Mouse (Mus musculus) Patski (cell line): ENCODE measurements around the gene Arhgap6. TPM values are rescaled to one million over a fixed set of nuclear protein-coding genes. Genes with fewer than 3 reads are reported as not detected.

Source experiments
- ATAC-seq: fragments of 100-300 bp; one replicate; pipeline ENCODE4 v1.8.0; 2021
- CTCF ChIA-PET: fragments of 350-600 bp; sonication (Branson Sonifier 250); formaldehyde crosslinking; loops from one replicate; lab custom pipeline; 2022; ENCODE audit warnings: inconsistent platforms; lab: Charles Lee
- POLR2A ChIA-PET: fragments of 350-600 bp; sonication (Branson Sonifier 250); formaldehyde crosslinking; loops from one replicate; lab custom pipeline; 2022; ENCODE audit warnings: antibody characterized with exemption, inconsistent platforms; lab: Charles Lee
- DNase-seq: peaks from one replicate; pipeline ENCODE4 v3.0.0-alpha.2; 2011; ENCODE audit warnings: low read depth, low spot score
- H3K27me3 ChIP-seq: fragments of 371-371 bp; one replicate; pipeline ENCODE4 v1.5.1; 2021
- CTCF ChIP-seq: fragments of 100-300 bp; IDR thresholded peaks from one replicate; pipeline ENCODE4 v1.5.1; 2021
- in situ Hi-C: fragments of 300-500 bp; cut with MboI; formaldehyde crosslinking; loops from 3 replicates; pipeline ENCODE4 v1.11.1; 2018; ENCODE audit warnings: low pct_unique_long_range_greater_than_20kb, mixed read lengths
- polyA plus RNA-seq: library from polyadenylated mRNA; unstranded; gene quantifications from one replicate; pipeline ENCODE4 v1.2.3, GENCODE M21; 2021

Arhgap6 gene
- polyA plus RNA-seq, 1 experiment from 2014 or later: 0.01 TPM

GRCm38 (mm10) chrX:169187100-169187499 is 392.2 kb downstream of the Arhgap6 start, which contains the start of gene Amelx:
Gene Amelx, minus strand, starts transcription at chrX:169187200.
- DNase-seq (no peak), ATAC-seq (no peak)
- in situ Hi-C loops: no loop called here
- TF ChIP-seq CTCF: no peak
- H3K27me3 ChIP-seq: peaks cover 81% of the 10 kb centered on the region
- CTCF ChIA-PET: no interaction called here
- POLR2A ChIA-PET: no interaction called here

- in situ Hi-C loops: no loop called here
- DNase-seq: no peak
- ChIA-PET CTCF (no interaction called here), POLR2A (no interaction called here)
- no peak for TF ChIP-seq CTCF
- H3K27me3 ChIP-seq: peaks cover 79% of the 10 kb centered on the region
- no peak for ATAC-seq
Observed at GRCm38 (mm10) chrX:169210019-169210418, 415.1 kb downstream of the Arhgap6 start.

- no peak for TF ChIP-seq CTCF
- ATAC-seq (no peak), DNase-seq (no peak)
- ChIA-PET POLR2A (no interaction called here), CTCF (no interaction called here)
- in situ Hi-C loops: no loop called here
- H3K27me3 ChIP-seq: peaks cover 86% of the 10 kb centered on the region
Observed at GRCm38 (mm10) chrX:169220064-169220463, 425.2 kb downstream of the Arhgap6 start.

- in situ Hi-C loops: no loop called here
- ChIA-PET CTCF (no interaction called here), POLR2A (no interaction called here)
- no peak for ATAC-seq
- no peak for DNase-seq
- no peak for TF ChIP-seq CTCF
- peaks cover 86% of the 10 kb centered on the region for H3K27me3 ChIP-seq
Observed at GRCm38 (mm10) chrX:169222357-169223062, 427.6 kb downstream of the Arhgap6 start.

- TF ChIP-seq CTCF: no peak
- DNase-seq (no peak), ATAC-seq (no peak)
- CTCF ChIA-PET: no interaction called here
- H3K27me3 ChIP-seq: peaks cover 73% of the 10 kb centered on the region
- POLR2A ChIA-PET: no interaction called here
- in situ Hi-C loops: no loop called here
Observed at GRCm38 (mm10) chrX:169255915-169256314, 461.0 kb downstream of the Arhgap6 start.

GRCm38 (mm10) chrX:169256741-169257140 is 461.8 kb downstream of the Arhgap6 start:
- ChIA-PET CTCF (no interaction called here), POLR2A (no interaction called here)
- no peak for DNase-seq
- TF ChIP-seq CTCF: no peak
- H3K27me3 ChIP-seq: peaks cover 76% of the 10 kb centered on the region
- ATAC-seq: no peak
- in situ Hi-C loops: no loop called here

- H3K27me3 ChIP-seq: peaks cover 74% of the 10 kb centered on the region
- no peak for ATAC-seq
- POLR2A ChIA-PET: no interaction called here
- in situ Hi-C loops: no loop called here
- DNase-seq: no peak
- CTCF ChIA-PET: interaction anchor here (1.0 kb wide), 1 partner anchor 14 kb away, joined by 3 read pairs; no protein-coding TSS in a partner anchor
- TF ChIP-seq CTCF: no peak
Observed at GRCm38 (mm10) chrX:169261034-169261433, 466.1 kb downstream of the Arhgap6 start.

GRCm38 (mm10) chrX:169262212-169262611 is 467.3 kb downstream of the Arhgap6 start:
- H3K27me3 ChIP-seq: peaks cover 84% of the 10 kb centered on the region
- no peak for TF ChIP-seq CTCF
- DNase-seq (no peak), ATAC-seq (no peak)
- CTCF ChIA-PET: no interaction called here
- POLR2A ChIA-PET: no interaction called here
- in situ Hi-C loops: no loop called here

- ChIA-PET POLR2A (no interaction called here), CTCF (no interaction called here)
- DNase-seq: no peak
- no peak for TF ChIP-seq CTCF
- H3K27me3 ChIP-seq: peaks cover 91% of the 10 kb centered on the region
- ATAC-seq: no peak
- in situ Hi-C loops: no loop called here
Observed at GRCm38 (mm10) chrX:169263433-169264172, 468.7 kb downstream of the Arhgap6 start.

GRCm38 (mm10) chrX:169299579-169299978 is 504.7 kb downstream of the Arhgap6 start:
- no peak for ATAC-seq
- POLR2A ChIA-PET: no interaction called here
- TF ChIP-seq CTCF: peak; percentile 54
- CTCF ChIA-PET: no interaction called here
- peaks cover 15% of the 10 kb centered on the region for H3K27me3 ChIP-seq
- in situ Hi-C loops: loop anchor here (25.0 kb wide), 1 partner anchor 637 kb away; the partner anchor contains the start of gene Msl3
- DNase-seq: no peak
